In genomic region chr13:94062349-94063111, GRCm38 (mm10) we compare ENCODE assay signal across 8 mouse cellular contexts. TPM values are rescaled to one million over a fixed set of nuclear protein-coding genes. Genes with fewer than 3 reads are reported as not detected.
DNase-seq lines count a peak whose midpoint lies in the region; ATAC-seq and TF ChIP-seq lines count a peak whose summit lies in the region.

No protein-coding gene starts in this region.

- peaks cover 88% of the 10 kb centered on the region for H3K4me1 ChIP-seq in forebrain, embryonic 10.5 days
- H3K4me1 ChIP-seq in forebrain, embryonic 15.5 days, result peaks cover 24% of the 10 kb centered on the region
- H3K4me1 ChIP-seq in E14TG2a.4 (replicated peaks; ENCODE audit: low read depth, low read length), result peaks cover 51% of the 10 kb centered on the region
- peaks cover 28% of the 10 kb centered on the region for H3K4me1 ChIP-seq in forebrain, embryonic 13.5 days
- peaks cover 56% of the 10 kb centered on the region for H3K4me1 ChIP-seq in kidney, postnatal 0 days (replicated peaks; ENCODE audit: insufficient read depth, low read length)
- peaks cover 17% of the 10 kb centered on the region for H3K4me1 ChIP-seq in midbrain, embryonic 11.5 days (ENCODE audit: control insufficient read depth, insufficient read depth, low read length)

- no peak for ATAC-seq in forebrain, embryonic 15.5 days (replicated peaks)
- 0 out of 2 replicates have a peak, but pooled peaks have one; percentile 39 for ATAC-seq in forebrain, embryonic 13.5 days
- peak; percentile 82 for ATAC-seq in kidney, postnatal 0 days (replicated peaks; ENCODE audit: low FRiP score, low read depth)
- no peak for ATAC-seq in midbrain, embryonic 11.5 days (ENCODE audit: low FRiP score)

- H3K27me3 ChIP-seq in forebrain, embryonic 10.5 days (ENCODE audit: poor library complexity, severe bottlenecking), result peaks cover 92% of the 10 kb centered on the region
- H3K27me3 ChIP-seq in forebrain, embryonic 15.5 days, result no peaks in the 10 kb centered on the region
- peaks cover 46% of the 10 kb centered on the region for H3K27me3 ChIP-seq in E14TG2a.4 (ENCODE audit: insufficient read depth, low read length)
- peaks cover 28% of the 10 kb centered on the region; the same call in 1 of the 2 replicates for H3K27me3 ChIP-seq in forebrain, embryonic 13.5 days
- H3K27me3 ChIP-seq in kidney, postnatal 0 days (ENCODE audit: insufficient read depth, low read length), result no peaks in the 10 kb centered on the region
- H3K27me3 ChIP-seq in midbrain, embryonic 11.5 days (ENCODE audit: control insufficient read depth, insufficient read depth, low read length), result peaks cover 45% of the 10 kb centered on the region

- intact Hi-C loops in gastrocnemius, postnatal 36 days (cut with DNase I), result no loop called here
- intact Hi-C loops in left cerebral cortex, postnatal 36 days (cut with DNase I), result no loop called here

- no peak overlapping the region for H3K9ac ChIP-seq in forebrain, embryonic 15.5 days (replicated peaks)
- no peak overlapping the region for H3K9ac ChIP-seq in forebrain, embryonic 13.5 days
- no peak overlapping the region for H3K9ac ChIP-seq in kidney, postnatal 0 days (ENCODE audit: low read depth, low read length)
- H3K9ac ChIP-seq in midbrain, embryonic 11.5 days (ENCODE audit: low read length), result no peak overlapping the region

- 0 out of 2 replicates have a peak, but pooled peaks cover 5% of the 10 kb centered on the region for H3K36me3 ChIP-seq in forebrain, embryonic 10.5 days (replicated peaks)
- no peaks in the 10 kb centered on the region for H3K36me3 ChIP-seq in forebrain, embryonic 15.5 days
- H3K36me3 ChIP-seq in E14TG2a.4 (ENCODE audit: insufficient read depth, low read length), result no peaks in the 10 kb centered on the region
- H3K36me3 ChIP-seq in forebrain, embryonic 13.5 days (ENCODE audit: poor library complexity, severe bottlenecking), result no peaks in the 10 kb centered on the region
- no peaks in the 10 kb centered on the region for H3K36me3 ChIP-seq in kidney, postnatal 0 days (ENCODE audit: insufficient read depth, low read length)
- no peaks in the 10 kb centered on the region for H3K36me3 ChIP-seq in midbrain, embryonic 11.5 days (ENCODE audit: control insufficient read depth, insufficient read depth, low read length)

- 18% methylated on average over 21 of the region's 21 CpGs for WGBS in forebrain, embryonic 10.5 days
- WGBS in forebrain, embryonic 15.5 days, result 16% methylated on average over 21 of the region's 21 CpGs
- WGBS in forebrain, embryonic 13.5 days, result 18% methylated on average over 21 of the region's 21 CpGs
- WGBS in kidney, postnatal 0 days, result 14% methylated on average over 21 of the region's 21 CpGs
- WGBS in midbrain, embryonic 11.5 days, result 15% methylated on average over 21 of the region's 21 CpGs

- TF ChIP-seq CTCF in E14TG2a.4 (conservative IDR thresholded peaks at IDR 0.05; ENCODE audit: low read length), result no peak
- no peak for TF ChIP-seq CTCF in kidney, postnatal 0 days (IDR thresholded peaks at IDR 0.05; ENCODE audit: low read depth)

- H3K27ac ChIP-seq in forebrain, embryonic 10.5 days, result peak overlapping the region; percentile 44; the same call in 1 of the 2 replicates
- no peak overlapping the region for H3K27ac ChIP-seq in forebrain, embryonic 15.5 days (replicated peaks)
- no peak overlapping the region for H3K27ac ChIP-seq in forebrain, embryonic 13.5 days
- H3K27ac ChIP-seq in kidney, postnatal 0 days, result peak overlapping the region; percentile 85
- no peak overlapping the region for H3K27ac ChIP-seq in midbrain, embryonic 11.5 days (ENCODE audit: low read depth, low read length)

- H3K4me3 ChIP-seq in forebrain, embryonic 10.5 days, result peak overlapping the region; percentile 18
- no peak overlapping the region for H3K4me3 ChIP-seq in forebrain, embryonic 15.5 days
- peak overlapping the region; percentile 52 for H3K4me3 ChIP-seq in E14TG2a.4 (replicated peaks; ENCODE audit: low read length)
- no peak overlapping the region for H3K4me3 ChIP-seq in forebrain, embryonic 13.5 days
- no peak overlapping the region for H3K4me3 ChIP-seq in kidney, postnatal 0 days (replicated peaks; ENCODE audit: low read depth, low read length)
- no peak overlapping the region for H3K4me3 ChIP-seq in midbrain, embryonic 11.5 days (ENCODE audit: low read depth, low read length)

- no peak for DNase-seq in forebrain, embryonic 10.5 days (ENCODE audit: extremely low spot score, low spot score)
- peak; percentile 80 for DNase-seq in kidney, postnatal 0 days (ENCODE audit: low spot score)
- DNase-seq in midbrain, embryonic 11.5 days (ENCODE audit: low spot score, missing footprints), result peak; percentile 88
- DNase-seq in gastrocnemius, postnatal 36 days, result no peak
- no peak for DNase-seq in left cerebral cortex, postnatal 36 days (ENCODE audit: low spot score in 2 of 2)

- H3K4me2 ChIP-seq in forebrain, embryonic 15.5 days (replicated peaks), result no peak overlapping the region
- H3K4me2 ChIP-seq in forebrain, embryonic 13.5 days, result peak overlapping the region; percentile 24; the same call in 1 of the 2 replicates
- peak overlapping the region; percentile 43 for H3K4me2 ChIP-seq in kidney, postnatal 0 days (ENCODE audit: low read length)
- 0 out of 2 replicates have a peak overlapping the region, but pooled peaks have one; percentile 11 for H3K4me2 ChIP-seq in midbrain, embryonic 11.5 days

- no peaks in the 10 kb centered on the region for H3K9me3 ChIP-seq in forebrain, embryonic 10.5 days
- no peaks in the 10 kb centered on the region for H3K9me3 ChIP-seq in forebrain, embryonic 15.5 days
- peaks cover 8% of the 10 kb centered on the region for H3K9me3 ChIP-seq in E14TG2a.4 (ENCODE audit: low read length)
- no peaks in the 10 kb centered on the region for H3K9me3 ChIP-seq in forebrain, embryonic 13.5 days (replicated peaks)
- no peaks in the 10 kb centered on the region for H3K9me3 ChIP-seq in kidney, postnatal 0 days (replicated peaks; ENCODE audit: low read length)
- no peaks in the 10 kb centered on the region for H3K9me3 ChIP-seq in midbrain, embryonic 11.5 days (ENCODE audit: control insufficient read depth, low read length)

RNA-seq across cellular contexts. Expression of gene Lhfpl2, which starts 4.9 kb away (rescaled TPM):
- 21.0 and 22.0 TPM in 2 replicates for polyA plus RNA-seq in forebrain, embryonic 10.5 days (2016; fragmentation: Nextera tagmentation; extraction: Ambion mirVana)
- polyA plus RNA-seq in forebrain, embryonic 15.5 days (2015; fragmentation: Nextera tagmentation; extraction: Ambion mirVana), result 14.7 and 15.5 TPM in 2 replicates
- 10.1 and 12.3 TPM in 2 replicates for polyA plus RNA-seq in forebrain, embryonic 13.5 days (2015; fragmentation: Nextera tagmentation; extraction: Ambion mirVana)
- 51.5 and 58.4 TPM in 2 replicates for polyA plus RNA-seq in kidney, postnatal 0 days (2015; fragmentation: Nextera tagmentation; extraction: Ambion mirVana)
- polyA plus RNA-seq in midbrain, embryonic 11.5 days (2014; fragmentation: Nextera tagmentation; extraction: Ambion mirVana), result 17.0 and 17.3 TPM in 2 replicates
- total RNA-seq in gastrocnemius, postnatal 36 days (2021), result 1 to 10 TPM; 2.6 to 2.8 TPM
- total RNA-seq in left cerebral cortex, postnatal 36 days (2021), result 10 to 100 TPM; 12.3 to 12.4 TPM

Comparison
In these comparisons a context has a peak if more than half of its experiments do, and no peak if none do; other contexts are left out.
1. H3K27ac ChIP-seq: peak in forebrain, embryonic 10.5 days (single experiment) and kidney, postnatal 0 days (single experiment); none in forebrain, embryonic 15.5 days (single experiment), forebrain, embryonic 13.5 days (single experiment) and midbrain, embryonic 11.5 days (single experiment).
2. H3K4me3 ChIP-seq: peak in forebrain, embryonic 10.5 days (single experiment) and E14TG2a.4 (single experiment); none in forebrain, embryonic 15.5 days (single experiment), forebrain, embryonic 13.5 days (single experiment), kidney, postnatal 0 days (single experiment) and midbrain, embryonic 11.5 days (single experiment).
3. ATAC-seq: peak in forebrain, embryonic 13.5 days (single experiment) and kidney, postnatal 0 days (single experiment); none in forebrain, embryonic 15.5 days (single experiment) and midbrain, embryonic 11.5 days (single experiment).
4. DNase-seq: peak in kidney, postnatal 0 days (single experiment) and midbrain, embryonic 11.5 days (single experiment); none in forebrain, embryonic 10.5 days (single experiment), gastrocnemius, postnatal 36 days (0 of 2) and left cerebral cortex, postnatal 36 days (0 of 2).